Comparison of ENCODE assay signal across 12 mouse cellular contexts in the genomic region with DNA sequence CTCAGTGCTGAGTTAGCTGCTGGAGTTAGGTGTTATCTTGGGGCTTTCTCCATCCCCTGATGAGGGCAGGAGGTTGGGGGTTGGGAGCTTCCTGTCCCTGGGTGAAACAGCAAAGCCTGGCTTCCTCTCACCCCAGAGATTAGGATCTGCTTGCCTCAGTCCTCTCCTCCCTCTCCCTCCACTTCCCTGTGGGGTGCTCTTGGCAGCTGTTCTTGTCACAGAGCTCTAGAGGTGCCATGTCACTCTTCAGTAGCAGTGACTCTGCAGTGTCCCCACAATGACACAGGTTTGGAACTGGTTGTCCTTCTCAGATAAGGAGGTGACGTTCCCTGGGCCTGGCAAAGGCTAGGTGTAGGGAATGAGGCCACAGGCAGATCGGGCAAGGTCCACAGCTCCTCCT.
DNase-seq lines count a peak whose midpoint lies in the region; ATAC-seq and TF ChIP-seq lines count a peak whose summit lies in the region.
"Had no signal": no experiment of that assay in that cellular context is flagged by ENCODE, and none has a peak within 500 bp of the region (broad histone marks: within the 10 kb centered on the region; RNA-seq: fewer than 3 reads in every experiment).

No protein-coding gene starts in this region.

- no peak for DNase-seq in frontal cortex, postnatal 25 days (ENCODE audit: low spot score in 2 of 2)
- DNase-seq in heart, postnatal 14 days: peak; percentile 19 to 29
- DNase-seq in retina, postnatal 1 day: no peak
- no peak for DNase-seq in Muller cell, postnatal 12 days (ENCODE audit: inconsistent ontology term)
- DNase-seq in spleen, postnatal 4 days (ENCODE audit: low spot score in 2 of 2): no peak
- DNase-seq: embryo, embryonic 11 days; lung, postnatal 36 days had no signal

- intact Hi-C loops in heart, postnatal 14 days (cut with DNase I): no loop called here

- 0 out of 2 replicates have a peak, but pooled peaks have one; percentile 21 for ATAC-seq in frontal cortex, adult (ENCODE audit: low TSS enrichment)
- ATAC-seq in megakaryocyte, adult 5-6 weeks (ENCODE audit: poor library complexity, severe bottlenecking): peak; percentile 92
- ATAC-seq: forebrain, embryonic 13.5 days had no signal

- peak overlapping the region; percentile 7; the same call in 1 of the 2 replicates for H3K27ac ChIP-seq in bone marrow macrophage, adult 2 months (ENCODE audit: insufficient read depth, low read depth, low read length)
- H3K27ac ChIP-seq: forebrain, embryonic 13.5 days; kidney, embryonic 15.5 days had no signal

- no peak overlapping the region for H3K4me3 ChIP-seq in bone marrow macrophage, adult 2 months (ENCODE audit: insufficient read depth, low read length)
- H3K4me3 ChIP-seq: forebrain, embryonic 13.5 days; kidney, embryonic 15.5 days had no signal

- no peak for TF ChIP-seq POLR2A in bone marrow macrophage, adult 2 months (IDR thresholded peaks at IDR 0.05; ENCODE audit: borderline replicate concordance, low read depth, low read length)

- peaks cover 8% of the 10 kb centered on the region for H3K4me1 ChIP-seq in bone marrow macrophage, adult 2 months (ENCODE audit: control insufficient read depth, insufficient read depth, low read length)

- TF ChIP-seq CTCF in bone marrow macrophage, adult 2 months (IDR thresholded peaks at IDR 0.05; ENCODE audit: low read depth, low read length): no peak

Comparison
In these comparisons a context has a peak if more than half of its experiments do, and no peak if none do; other contexts are left out.
1. DNase-seq: peak in heart, postnatal 14 days (2 of 2); none in frontal cortex, postnatal 25 days (0 of 2), retina, postnatal 1 day (single experiment), Muller cell, postnatal 12 days (single experiment) and spleen, postnatal 4 days (0 of 2).